Mouse (Mus musculus) lung, embryonic 15.5 days (tissue): Measurements from ENCODE around the gene Parvb. TPM values are rescaled to one million over a fixed set of nuclear protein-coding genes. Genes with fewer than 3 reads are reported as not detected.
"Not testable (repeated sequence)": the region's sequence is repeated elsewhere in the genome, so short reads cannot be mapped to it uniquely, and the experiment has no call there.

Experiments used
- ATAC-seq: fragments of 200-750 bp; cut with Nextera tagmentation; 2 replicates; pipeline ENCODE4 v1.8.0; 2017; ENCODE audit warnings: moderate number of reproducible peaks, borderline replicate concordance; ENCODE audit not compliant: low FRiP score, low TSS enrichment; ENCODE audit errors: extremely low read depth
- H3K27ac ChIP-seq: fragments of 300-500 bp; sonication (generic); 2 replicates; pipeline ENCODE4 v1.5.1; 2015; ENCODE audit warnings: moderate library complexity, mild to moderate bottlenecking, inconsistent platforms
- H3K27me3 ChIP-seq: fragments of 300-500 bp; sonication (generic); 2 replicates; pipeline ENCODE4 v1.6.1; 2015; ENCODE audit warnings: inconsistent platforms
- H3K36me3 ChIP-seq: fragments of 300-500 bp; sonication (generic); 2 replicates; pipeline ENCODE4 v1.6.1; 2015; ENCODE audit warnings: inconsistent platforms
- H3K4me1 ChIP-seq: fragments of 300-500 bp; sonication (generic); 2 replicates; pipeline ENCODE4 v1.6.1; 2015; ENCODE audit warnings: inconsistent platforms
- H3K4me2 ChIP-seq: fragments of 300-500 bp; sonication (generic); 2 replicates; pipeline ENCODE4 v1.6.1; 2015; ENCODE audit warnings: inconsistent platforms, mild to moderate bottlenecking, moderate library complexity
- H3K4me3 ChIP-seq: fragments of 300-500 bp; sonication (generic); 2 replicates; pipeline ENCODE4 v1.5.1; 2015; ENCODE audit warnings: mild to moderate bottlenecking, inconsistent platforms
- H3K9ac ChIP-seq: fragments of 300-500 bp; sonication (generic); 2 replicates; pipeline ENCODE4 v1.6.1; 2015; ENCODE audit warnings: inconsistent platforms
- H3K9me3 ChIP-seq: fragments of 300-500 bp; sonication (generic); 2 replicates; pipeline ENCODE4 v1.6.1; 2016; ENCODE audit warnings: inconsistent platforms
- WGBS: fragments of 180-500 bp; shearing (Covaris S2); methylation state at CpG from one replicate; pipeline ENCODE4 v1.1.7; 2015; 5-methylcytosine and 5-hydroxymethylcytosine counted together
- polyA plus RNA-seq: library from polyadenylated mRNA; unstranded; fragments of >200 nt; fragmentation: Nextera tagmentation; extraction: Ambion mirVana; gene quantifications from 2 replicates; pipeline ENCODE4 v1.2.1, GENCODE M21; 2015

Gene Parvb
- polyA plus RNA-seq, 1 experiment from 2014 or later = 4.6 TPM

DNA sequence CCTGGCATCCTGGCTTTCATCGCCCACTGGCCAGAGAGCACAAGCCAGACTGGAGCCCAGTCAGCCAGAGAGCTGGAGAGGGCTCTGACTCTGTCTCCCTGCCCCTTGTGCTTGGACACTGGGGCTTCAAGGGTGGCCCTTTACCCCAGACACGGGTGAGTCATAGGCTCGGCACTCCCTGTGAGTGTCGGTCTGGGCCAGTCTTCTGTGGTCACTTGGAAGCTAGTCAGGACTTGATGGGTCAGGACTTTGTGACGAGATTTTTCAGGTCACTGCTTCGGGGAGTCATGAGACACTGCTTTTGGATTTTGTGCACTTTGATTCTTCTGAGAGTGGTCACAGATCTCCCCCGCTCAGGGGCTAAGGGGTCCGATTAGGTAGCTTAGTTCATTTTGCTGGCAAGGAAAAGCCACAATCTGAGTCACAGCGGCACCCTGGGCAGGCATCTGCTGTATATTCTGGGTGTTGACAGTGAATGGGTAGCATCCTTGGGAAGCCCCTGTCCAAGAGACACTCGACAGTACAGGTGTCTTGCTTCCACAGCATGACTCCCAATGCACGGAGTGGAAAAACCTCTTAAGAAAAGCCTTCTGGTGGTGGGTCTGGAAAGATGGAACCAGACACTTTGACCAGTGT lies 49.0 kb downstream of the Parvb start:
- no peak overlapping the region for H3K4me3 ChIP-seq
- H3K36me3 ChIP-seq = no peaks in the 10 kb centered on the region
- no peak overlapping the region for H3K4me2 ChIP-seq
- no peak overlapping the region for H3K27ac ChIP-seq
- H3K4me1 ChIP-seq = no peaks in the 10 kb centered on the region
- ATAC-seq = no peak
- WGBS = 76% methylated on average over 11 of the region's 11 CpGs
- no peak overlapping the region for H3K9ac ChIP-seq
- H3K9me3 ChIP-seq = no peaks in the 10 kb centered on the region
- no peaks in the 10 kb centered on the region for H3K27me3 ChIP-seq

DNA sequence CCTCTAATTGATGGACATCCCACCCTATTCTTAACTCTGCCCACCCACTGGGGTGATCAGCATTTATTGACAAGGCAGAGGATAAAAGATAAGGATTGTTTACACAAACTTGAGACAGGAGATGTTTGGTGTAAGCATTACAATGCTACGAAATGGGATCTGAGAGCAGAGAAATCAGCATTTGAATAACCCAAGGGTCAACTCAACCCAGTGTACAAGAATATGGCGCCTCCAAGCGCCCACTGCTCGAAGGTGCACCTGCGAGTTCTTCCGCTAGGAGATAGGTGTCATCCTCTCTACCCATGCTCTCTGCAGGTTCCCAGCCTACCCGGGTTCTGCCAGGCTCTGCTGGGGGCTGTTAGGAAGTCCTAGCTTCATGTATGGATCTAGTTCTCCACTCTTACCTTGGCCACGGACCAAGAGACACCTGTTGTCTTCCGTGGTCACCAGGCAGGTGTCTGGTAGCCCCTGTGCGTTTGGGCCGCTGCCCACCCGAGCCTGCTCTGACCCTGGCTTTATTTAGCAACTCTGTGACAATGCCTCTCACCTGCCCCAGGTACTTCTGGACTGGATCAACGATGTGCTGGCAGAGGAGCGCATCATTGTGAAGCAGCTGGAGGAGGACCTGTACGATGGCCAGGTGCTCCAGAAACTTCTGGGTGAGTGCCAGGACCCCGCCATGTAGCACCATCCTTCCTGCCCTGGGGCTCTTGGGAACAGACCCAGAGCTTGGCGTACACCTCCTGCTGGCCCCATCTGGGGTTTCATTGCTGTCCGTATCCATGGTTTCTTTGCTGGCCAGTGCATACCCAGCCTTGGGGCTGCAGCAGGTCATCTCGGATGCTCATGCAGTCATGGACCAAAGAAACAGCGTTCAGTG lies 50.6 kb downstream of the Parvb start:
- Histone ChIP-seq H3K9ac (no peak overlapping the region), H3K4me2 (no peak overlapping the region), H3K4me1 (no peaks in the 10 kb centered on the region), H3K36me3 (no peaks in the 10 kb centered on the region), H3K4me3 (no peak overlapping the region), H3K27me3 (no peaks in the 10 kb centered on the region), H3K27ac (no peak overlapping the region), H3K9me3 (no peaks in the 10 kb centered on the region)
- ATAC-seq = no peak
- 61% methylated on average over 20 of the region's 20 CpGs for WGBS

DNA sequence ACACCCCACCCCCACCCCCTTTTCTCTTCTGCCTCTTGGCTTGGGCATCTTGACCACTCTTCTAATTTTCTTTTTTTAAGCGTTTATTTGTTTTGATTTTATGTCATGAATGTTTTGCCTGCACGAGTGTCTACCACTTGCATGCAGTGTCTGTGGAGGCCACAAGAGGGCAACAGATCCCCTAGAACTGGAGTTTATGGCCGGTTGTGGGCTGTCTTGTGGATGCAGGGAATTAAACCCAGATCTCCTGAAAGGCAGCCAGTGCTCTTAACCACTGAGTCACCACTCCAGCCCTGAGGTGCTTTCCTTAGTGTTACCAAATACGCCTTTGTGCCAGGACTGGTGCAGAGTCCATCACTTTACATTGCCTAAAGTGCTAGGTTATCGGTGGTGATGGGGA lies 52.2 kb downstream of the Parvb start:
- H3K4me3 ChIP-seq = no peak overlapping the region
- no peaks in the 10 kb centered on the region for H3K4me1 ChIP-seq
- no peak overlapping the region for H3K9ac ChIP-seq
- H3K27me3 ChIP-seq = no peaks in the 10 kb centered on the region
- H3K27ac ChIP-seq = no peak overlapping the region
- H3K4me2 ChIP-seq = no peak overlapping the region
- ATAC-seq = no peak
- H3K36me3 ChIP-seq = no peaks in the 10 kb centered on the region
- H3K9me3 ChIP-seq = no peaks in the 10 kb centered on the region
- WGBS = 60% methylated on average over 5 of the region's 5 CpGs

DNA sequence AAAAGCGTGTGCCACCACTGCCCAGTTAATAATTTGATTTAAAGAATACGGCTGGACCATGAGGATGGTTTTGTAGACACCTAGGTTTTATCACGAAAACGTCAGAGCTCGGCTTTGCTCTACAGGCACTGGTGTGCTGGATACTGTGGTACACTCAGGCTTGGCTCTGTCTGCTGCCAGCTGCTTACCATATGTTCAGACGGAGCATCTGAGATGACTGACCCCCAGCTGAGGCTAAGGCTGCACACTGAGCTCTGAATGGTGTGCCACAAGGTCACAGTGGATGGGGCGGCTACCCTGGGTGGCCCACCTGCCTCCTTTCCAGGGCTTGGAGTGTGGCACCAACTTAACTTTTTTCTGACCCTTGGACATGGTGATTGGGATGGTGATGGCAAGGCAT lies 53.6 kb downstream of the Parvb start:
- Histone ChIP-seq H3K9ac (no peak overlapping the region), H3K4me3 (no peak overlapping the region), H3K4me2 (no peak overlapping the region), H3K4me1 (no peaks in the 10 kb centered on the region), H3K36me3 (no peaks in the 10 kb centered on the region), H3K9me3 (no peaks in the 10 kb centered on the region), H3K27me3 (no peaks in the 10 kb centered on the region), H3K27ac (no peak overlapping the region)
- no peak for ATAC-seq
- WGBS = 72% methylated on average over 7 of the region's 7 CpGs

DNA sequence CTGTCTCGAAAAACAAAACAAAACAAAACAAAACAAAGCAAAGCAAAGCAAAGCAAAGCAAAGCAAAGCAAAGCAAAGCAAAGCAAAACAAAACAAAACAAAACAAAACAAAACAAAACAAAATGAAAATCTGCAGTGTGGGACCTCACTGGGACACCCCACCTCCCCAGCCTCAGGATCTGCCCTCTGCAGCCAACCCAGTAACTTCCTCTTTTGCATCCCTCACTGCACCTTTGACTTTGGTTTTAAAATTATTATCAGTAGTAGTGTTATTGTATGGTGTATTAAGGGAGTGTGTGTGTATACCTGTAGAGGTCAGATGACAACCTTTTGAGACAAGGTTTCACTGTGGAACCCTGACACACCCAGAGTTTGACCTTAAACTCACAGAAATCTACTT lies 57.1 kb downstream of the Parvb start:
- not testable (repeated sequence) for H3K9me3 ChIP-seq, H3K36me3 ChIP-seq, H3K9ac ChIP-seq, H3K4me2 ChIP-seq, H3K4me1 ChIP-seq, H3K4me3 ChIP-seq, H3K27me3 ChIP-seq, H3K27ac ChIP-seq, ATAC-seq
- WGBS = 88% methylated on average over 1 of the region's 1 CpGs

DNA sequence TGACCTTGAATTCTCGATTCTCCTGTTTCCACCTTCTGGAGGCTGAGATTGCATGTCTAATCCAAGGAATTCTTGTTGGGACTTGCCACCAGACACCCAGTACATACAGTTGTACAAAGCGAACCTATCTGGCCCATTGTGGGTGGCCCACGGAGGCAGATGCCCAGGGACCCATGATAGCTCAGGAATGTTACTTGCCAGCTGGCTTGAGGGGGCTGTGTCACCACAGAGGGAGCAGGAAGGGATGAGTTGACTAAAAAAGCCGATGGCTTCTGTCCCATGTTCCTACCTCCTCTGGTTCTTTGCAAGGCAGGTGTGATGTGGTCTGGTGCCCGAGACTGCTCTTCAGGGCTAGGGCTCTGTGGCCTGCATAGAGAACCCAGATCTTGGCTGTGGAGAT lies 59.3 kb downstream of the Parvb start:
- Histone ChIP-seq H3K4me3 (no peak overlapping the region), H3K9ac (no peak overlapping the region), H3K27ac (no peak overlapping the region), H3K4me2 (no peak overlapping the region), H3K27me3 (no peaks in the 10 kb centered on the region), H3K36me3 (no peaks in the 10 kb centered on the region), H3K4me1 (no peaks in the 10 kb centered on the region), H3K9me3 (no peaks in the 10 kb centered on the region)
- 85% methylated on average over 5 of the region's 5 CpGs for WGBS
- ATAC-seq = no peak

DNA sequence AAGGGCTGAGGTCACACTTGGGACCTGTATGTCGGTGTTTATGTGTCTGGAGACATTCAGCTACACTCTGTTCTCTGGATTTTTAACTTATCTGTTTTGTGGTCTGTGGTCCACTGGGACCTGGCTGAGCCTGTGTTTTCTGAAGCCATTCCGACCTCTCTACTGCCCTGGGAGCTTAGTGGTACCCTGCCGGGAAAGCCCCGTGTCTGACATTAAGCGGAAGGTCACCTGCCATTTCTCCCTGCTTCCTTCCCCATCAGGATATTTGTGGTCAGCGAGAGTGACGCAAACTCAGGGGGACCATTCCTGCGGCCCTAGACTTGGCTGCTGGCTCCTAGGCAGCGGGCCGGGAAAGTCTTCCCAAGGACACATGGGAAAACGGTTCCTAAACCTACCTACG lies 61.7 kb downstream of the Parvb start:
- no peak for ATAC-seq
- Histone ChIP-seq H3K36me3 (no peaks in the 10 kb centered on the region), H3K4me2 (no peak overlapping the region), H3K27ac (no peak overlapping the region), H3K4me3 (no peak overlapping the region), H3K9me3 (no peaks in the 10 kb centered on the region), H3K9ac (no peak overlapping the region), H3K4me1 (no peaks in the 10 kb centered on the region), H3K27me3 (no peaks in the 10 kb centered on the region)
- WGBS = 79% methylated on average over 12 of the region's 12 CpGs

DNA sequence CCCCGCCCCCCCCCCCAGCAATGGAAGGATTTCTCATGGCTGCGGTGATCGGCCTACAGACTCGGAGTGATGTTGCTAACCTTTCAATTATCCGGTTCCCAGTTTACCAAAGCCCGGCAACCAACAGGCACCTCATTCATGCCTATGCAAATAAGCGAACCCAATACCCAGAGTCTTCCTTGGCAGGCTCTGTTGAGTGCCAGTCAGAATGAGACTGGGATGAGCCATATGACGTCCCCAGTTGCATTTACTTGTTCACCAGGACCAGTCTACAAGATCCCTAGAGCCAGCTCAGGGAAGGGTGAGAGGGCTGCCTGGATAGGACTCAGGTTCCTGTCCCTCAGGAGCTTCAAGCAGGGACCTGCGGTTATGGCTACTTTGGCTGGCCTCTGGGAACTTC lies 62.5 kb downstream of the Parvb start:
- H3K27ac ChIP-seq = no peak overlapping the region
- H3K4me3 ChIP-seq = no peak overlapping the region
- H3K9ac ChIP-seq = no peak overlapping the region
- H3K36me3 ChIP-seq = no peaks in the 10 kb centered on the region
- H3K27me3 ChIP-seq = no peaks in the 10 kb centered on the region
- WGBS = 84% methylated on average over 9 of the region's 9 CpGs
- no peaks in the 10 kb centered on the region for H3K9me3 ChIP-seq
- peaks cover 7% of the 10 kb centered on the region; the same call in 1 of the 2 replicates for H3K4me1 ChIP-seq
- H3K4me2 ChIP-seq = no peak overlapping the region
- no peak for ATAC-seq

DNA sequence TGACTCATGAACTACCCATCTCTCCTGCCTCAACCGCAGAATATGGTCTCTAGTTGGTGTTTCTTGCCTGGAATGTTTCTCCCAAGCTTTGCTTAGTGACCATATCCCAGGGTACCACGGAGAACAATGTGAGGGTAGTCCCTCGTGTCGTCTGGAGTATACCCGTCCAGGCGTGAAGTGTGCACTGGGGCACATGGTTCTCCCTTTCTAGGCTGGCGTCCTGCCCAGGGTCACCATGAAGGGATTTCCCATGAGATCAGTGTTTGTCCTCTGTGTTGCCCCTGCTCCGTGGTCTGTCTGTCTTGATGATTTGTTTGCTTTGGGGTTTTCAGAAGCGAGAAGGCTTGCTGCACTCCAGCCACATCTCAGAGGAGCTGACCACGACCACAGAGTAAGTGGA lies 63.4 kb downstream of the Parvb start:
- Histone ChIP-seq H3K27ac (no peak overlapping the region), H3K9me3 (no peaks in the 10 kb centered on the region), H3K4me3 (no peak overlapping the region), H3K27me3 (no peaks in the 10 kb centered on the region), H3K4me1 (peaks cover 15% of the 10 kb centered on the region), H3K36me3 (no peaks in the 10 kb centered on the region), H3K4me2 (no peak overlapping the region), H3K9ac (no peak overlapping the region)
- WGBS = 65% methylated on average over 10 of the region's 10 CpGs
- ATAC-seq = no peak

DNA sequence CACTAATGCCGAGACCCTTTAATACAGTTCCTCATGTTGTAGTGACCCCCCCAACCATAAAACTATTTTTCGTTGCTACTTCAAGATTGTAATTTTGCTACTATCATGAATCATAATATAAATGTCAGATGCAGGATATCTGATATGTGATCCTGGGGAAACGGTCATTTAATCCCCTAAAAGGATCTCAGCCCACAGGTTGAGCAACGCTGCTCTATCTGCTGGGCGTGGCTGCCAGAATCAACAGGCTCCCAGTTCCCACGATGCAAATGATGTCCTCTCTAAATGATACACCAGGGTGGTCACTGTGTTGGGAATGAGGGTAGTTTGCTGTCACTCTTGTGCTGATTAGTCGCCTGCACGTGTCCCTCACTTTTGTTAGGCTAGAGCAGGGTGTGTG lies 65.6 kb downstream of the Parvb start:
- no peaks in the 10 kb centered on the region for H3K9me3 ChIP-seq
- no peak overlapping the region for H3K27ac ChIP-seq
- 60% methylated on average over 8 of the region's 8 CpGs for WGBS
- peaks cover 30% of the 10 kb centered on the region for H3K4me1 ChIP-seq
- no peak overlapping the region for H3K4me3 ChIP-seq
- H3K9ac ChIP-seq = no peak overlapping the region
- no peaks in the 10 kb centered on the region for H3K36me3 ChIP-seq
- H3K4me2 ChIP-seq = no peak overlapping the region
- ATAC-seq = no peak
- no peaks in the 10 kb centered on the region for H3K27me3 ChIP-seq

DNA sequence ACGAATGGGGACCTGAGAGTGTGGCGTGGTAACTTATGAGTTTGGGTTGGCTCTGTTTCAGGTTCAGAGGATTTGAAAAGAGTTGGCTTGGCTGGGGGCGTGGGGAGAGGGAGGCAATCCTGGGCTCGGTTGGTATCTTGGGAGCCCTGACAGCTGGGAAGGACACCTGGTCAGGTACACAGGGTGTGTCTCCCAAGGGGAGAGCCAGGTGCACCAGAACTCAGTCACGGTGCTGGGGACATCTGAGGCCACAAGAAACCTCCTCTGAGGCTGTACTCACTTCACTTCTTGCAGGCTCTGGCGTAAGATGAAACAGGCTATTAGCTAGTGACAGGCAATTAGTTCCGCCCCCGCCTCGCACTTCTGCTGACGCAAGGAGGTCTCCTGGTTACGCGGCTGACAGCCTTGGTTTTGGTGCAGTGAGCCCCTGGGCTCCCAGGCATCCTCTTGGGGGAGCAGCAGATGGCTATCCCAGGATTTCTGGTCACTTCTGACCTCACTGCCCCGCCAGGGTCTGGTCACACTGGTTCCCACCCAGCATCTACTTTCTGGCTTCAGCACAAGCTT lies 67.0 kb downstream of the Parvb start:
- H3K36me3 ChIP-seq = no peaks in the 10 kb centered on the region
- H3K9ac ChIP-seq = no peak overlapping the region
- ATAC-seq = 0 out of 2 replicates have a peak, but pooled peaks have one; percentile 20
- no peak overlapping the region for H3K27ac ChIP-seq
- no peak overlapping the region for H3K4me3 ChIP-seq
- H3K27me3 ChIP-seq = no peaks in the 10 kb centered on the region
- H3K9me3 ChIP-seq = no peaks in the 10 kb centered on the region
- peaks cover 30% of the 10 kb centered on the region for H3K4me1 ChIP-seq
- 31% methylated on average over 13 of the region's 13 CpGs for WGBS
- H3K4me2 ChIP-seq = no peak overlapping the region

DNA sequence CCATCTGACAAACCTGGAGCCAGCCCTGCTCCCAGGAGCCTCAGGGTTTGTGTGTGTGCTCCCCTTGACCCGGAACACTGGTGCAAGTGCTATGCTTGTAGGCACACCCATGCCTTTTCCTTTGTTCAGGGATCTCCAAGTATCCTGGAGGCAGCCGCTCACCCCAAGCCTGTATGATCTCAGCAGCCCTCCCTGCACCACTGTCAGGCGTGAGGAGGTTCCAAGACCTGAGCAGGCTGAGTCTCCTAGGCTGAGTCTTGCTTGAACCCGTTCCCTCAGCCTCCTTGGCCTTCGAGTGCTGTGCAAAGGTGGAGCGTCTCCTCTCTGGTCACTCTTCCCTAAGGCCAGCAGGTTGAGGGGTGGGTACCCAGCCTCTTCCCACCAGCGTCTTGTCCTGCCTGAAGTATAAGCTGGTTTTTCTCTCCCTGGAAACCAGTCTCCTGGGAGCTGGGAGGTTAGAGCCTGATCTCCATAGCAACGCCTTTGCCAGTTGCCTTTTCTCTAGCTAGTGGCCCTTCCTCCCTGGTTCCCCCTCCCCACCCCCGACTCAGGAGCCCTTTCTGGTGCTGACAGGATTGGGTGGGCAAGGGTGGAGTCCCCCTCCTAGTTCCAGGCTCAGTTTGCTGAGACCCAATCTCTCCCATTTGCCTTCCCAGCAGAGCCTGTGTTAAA lies 68.0 kb downstream of the Parvb start:
- WGBS = 40% methylated on average over 9 of the region's 9 CpGs
- H3K27ac ChIP-seq = no peak overlapping the region
- no peak overlapping the region for H3K4me2 ChIP-seq
- H3K4me1 ChIP-seq = peaks cover 30% of the 10 kb centered on the region
- no peak for ATAC-seq
- H3K9ac ChIP-seq = no peak overlapping the region
- H3K36me3 ChIP-seq = no peaks in the 10 kb centered on the region
- no peaks in the 10 kb centered on the region for H3K9me3 ChIP-seq
- no peaks in the 10 kb centered on the region for H3K27me3 ChIP-seq
- no peak overlapping the region for H3K4me3 ChIP-seq
